Mouse (Mus musculus) forebrain, embryonic 15.5 days (tissue): ENCODE measurements at regions not wholly inside any gene's neighbourhood (a gene's known extent, or its start where the extent isn't known, plus 50 kb on each side); places are given as distances from the start of the nearest gene placed in this dataset.
"Not testable (repeated sequence)": the region's sequence is repeated elsewhere in the genome, so short reads cannot be mapped to it uniquely, and the experiment has no call there.

Source experiments
- ATAC-seq: fragments of 200-750 bp; cut with Nextera tagmentation; replicated peaks from 2 replicates; pipeline ENCODE4 v1.8.0; 2017; ENCODE audit warnings: mild to moderate bottlenecking, moderate TSS enrichment, moderate library complexity
- H3K27ac ChIP-seq: fragments of 300-500 bp; sonication (generic); replicated peaks from 2 replicates; pipeline ENCODE4 v1.5.1; 2015; ENCODE audit warnings: mild to moderate bottlenecking, inconsistent platforms
- H3K27me3 ChIP-seq: fragments of 300-500 bp; sonication (generic); 2 replicates; pipeline ENCODE4 v1.6.1; 2015; ENCODE audit warnings: inconsistent platforms
- H3K36me3 ChIP-seq: fragments of 300-500 bp; sonication (generic); 2 replicates; pipeline ENCODE4 v1.6.1; 2015; ENCODE audit warnings: mild to moderate bottlenecking, inconsistent platforms
- H3K4me1 ChIP-seq: fragments of 300-500 bp; sonication (generic); 2 replicates; pipeline ENCODE4 v1.6.1; 2015; ENCODE audit warnings: inconsistent platforms
- H3K4me2 ChIP-seq: fragments of 300-500 bp; sonication (generic); replicated peaks from 2 replicates; pipeline ENCODE4 v1.6.1; 2015; ENCODE audit warnings: mild to moderate bottlenecking, inconsistent platforms
- H3K4me3 ChIP-seq: fragments of 300-500 bp; sonication (generic); 2 replicates; pipeline ENCODE4 v1.5.1; 2015; ENCODE audit warnings: mild to moderate bottlenecking, inconsistent platforms
- H3K9ac ChIP-seq: fragments of 300-500 bp; sonication (generic); replicated peaks from 2 replicates; pipeline ENCODE4 v1.6.1; 2015; ENCODE audit warnings: mild to moderate bottlenecking, inconsistent platforms
- H3K9me3 ChIP-seq: fragments of 300-500 bp; sonication (generic); 2 replicates; pipeline ENCODE4 v1.6.1; 2016; ENCODE audit warnings: inconsistent platforms
- WGBS: fragments of 180-500 bp; shearing (Covaris S2); methylation state at CpG from one replicate; pipeline ENCODE4 v1.1.7; 2015; ENCODE audit warnings: mixed read lengths; 5-methylcytosine and 5-hydroxymethylcytosine counted together

DNA sequence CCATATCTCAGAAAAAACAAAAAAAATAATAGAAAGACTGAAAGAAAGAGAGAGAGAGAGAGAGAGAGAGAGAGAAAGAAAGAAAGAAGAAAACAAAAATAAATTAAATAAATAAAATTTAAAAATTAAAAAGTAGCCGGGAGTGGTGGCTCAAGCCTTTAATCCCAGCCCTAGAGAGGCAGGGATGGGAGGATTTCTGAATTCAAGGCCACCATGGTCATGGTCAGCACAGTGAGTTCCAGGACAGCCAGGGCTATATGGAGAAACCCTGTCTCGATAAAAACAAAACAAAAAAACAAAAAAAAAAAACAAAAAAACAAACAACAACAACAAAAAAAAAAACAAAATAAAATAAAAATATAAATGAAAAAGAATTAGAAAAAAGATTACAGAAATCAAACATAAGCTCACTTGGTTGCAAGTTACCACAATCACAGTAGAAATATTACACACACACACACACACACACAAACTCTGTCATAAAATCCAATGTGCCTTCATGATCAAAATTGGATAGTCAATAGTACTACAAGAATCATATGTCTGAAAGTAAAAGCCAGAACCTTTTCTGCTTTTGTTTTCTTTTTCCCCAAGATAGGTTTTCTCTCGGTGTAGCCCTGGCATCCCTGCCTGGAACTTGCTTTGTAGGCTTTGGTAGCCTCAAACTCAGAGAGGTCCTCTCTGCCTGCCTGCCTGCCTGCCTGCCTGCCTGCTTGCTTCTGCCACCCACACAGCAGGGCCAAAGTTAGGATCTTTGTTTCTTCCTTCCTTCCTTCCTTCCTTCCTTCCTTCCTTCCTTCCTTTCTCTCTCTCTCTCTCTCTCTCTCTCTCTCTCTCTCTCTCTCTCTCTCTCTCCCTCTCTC lies 476.1 kb upstream of the Olfr161 start:
- H3K4me2 ChIP-seq, H3K9ac ChIP-seq, H3K27ac ChIP-seq, H3K9me3 ChIP-seq, H3K4me3 ChIP-seq, H3K4me1 ChIP-seq, H3K27me3 ChIP-seq, H3K36me3 ChIP-seq: not testable (repeated sequence)
- peak; percentile 94 for ATAC-seq
- 45% methylated on average over 3 of the region's 3 CpGs for WGBS

DNA sequence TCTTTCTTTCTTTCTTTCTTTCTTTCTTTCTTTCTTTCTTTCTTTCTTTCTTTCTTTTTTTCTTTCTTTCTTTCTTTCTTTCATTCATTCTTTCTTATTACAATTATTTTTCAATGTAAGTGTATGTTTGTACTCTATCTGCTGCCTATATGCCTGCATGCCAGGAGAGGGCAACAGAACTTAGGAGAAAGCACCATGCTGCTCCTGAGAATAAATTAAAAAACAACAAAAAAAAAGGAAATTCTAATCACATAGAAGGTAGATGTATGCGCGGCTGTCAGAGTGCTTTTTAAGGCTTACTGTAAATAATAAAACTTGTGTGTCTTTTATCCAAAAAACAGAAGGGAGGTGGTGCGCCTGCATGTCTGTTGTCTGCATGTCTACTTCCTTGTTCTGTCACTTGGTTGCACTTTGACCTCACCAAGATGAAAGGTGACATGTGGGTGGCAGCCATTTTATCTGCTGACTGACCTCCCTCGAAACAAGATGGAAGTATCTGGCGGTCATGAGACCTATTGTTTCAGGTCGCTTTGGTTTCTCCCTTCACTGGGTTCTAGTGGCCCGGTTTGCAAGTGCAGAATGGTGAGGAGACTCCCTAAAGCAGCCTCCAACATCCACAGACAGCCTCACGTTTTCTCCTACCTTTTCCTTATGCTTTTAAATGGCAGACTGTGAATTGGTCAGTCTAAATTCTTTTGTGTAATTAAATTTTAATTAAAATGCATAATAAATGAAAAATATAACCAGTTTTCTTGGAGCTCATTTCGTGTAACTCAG lies 475.3 kb upstream of the Olfr161 start:
- H3K9me3 ChIP-seq, H3K27me3 ChIP-seq, H3K36me3 ChIP-seq, H3K9ac ChIP-seq, H3K4me2 ChIP-seq, H3K4me3 ChIP-seq, H3K27ac ChIP-seq, H3K4me1 ChIP-seq: not testable (repeated sequence)
- peak; percentile 80 for ATAC-seq
- 80% methylated on average over 8 of the region's 9 CpGs for WGBS

DNA sequence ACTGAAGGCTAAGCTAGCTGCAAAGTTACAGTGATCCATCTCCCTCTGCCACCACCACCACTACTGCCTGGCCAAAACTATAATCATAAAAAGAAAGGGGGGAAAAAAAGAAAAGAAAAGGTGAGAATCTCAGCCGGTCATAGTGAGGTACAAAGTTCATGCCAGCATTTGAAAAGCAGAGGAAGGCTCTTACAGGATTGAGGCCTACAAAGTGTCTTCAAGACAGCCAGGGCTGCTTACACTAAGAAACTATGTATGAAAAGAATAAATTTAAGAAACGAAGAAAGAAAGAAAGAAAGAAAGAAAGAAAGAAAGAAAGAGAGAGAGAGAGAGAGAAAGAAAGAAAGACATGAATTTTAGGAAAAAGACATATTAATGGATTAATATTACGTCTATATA lies 474.7 kb upstream of the Olfr161 start:
- not testable (repeated sequence) for H3K27me3 ChIP-seq, H3K4me3 ChIP-seq, H3K4me1 ChIP-seq, ATAC-seq, H3K4me2 ChIP-seq, H3K36me3 ChIP-seq, H3K9ac ChIP-seq, H3K9me3 ChIP-seq, H3K27ac ChIP-seq
- 66% methylated on average over 3 of the region's 3 CpGs for WGBS

DNA sequence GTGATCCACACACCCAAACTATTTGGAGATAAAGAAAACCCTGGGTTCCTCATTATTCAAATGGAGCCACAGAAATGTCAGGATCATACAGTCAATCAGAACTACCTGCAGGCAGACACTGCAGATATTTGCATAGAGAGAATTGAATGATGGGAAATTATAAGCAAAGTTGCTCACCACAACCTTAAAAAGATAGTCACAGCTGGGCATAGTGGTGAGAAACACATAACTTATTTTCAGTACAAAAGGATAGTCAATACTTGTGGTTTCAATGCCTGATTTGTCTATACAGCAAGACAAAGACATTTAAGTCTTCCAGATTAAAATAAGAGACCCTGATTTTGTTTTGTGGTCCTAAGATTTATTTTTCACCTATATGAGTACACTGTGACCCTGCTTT lies 469.6 kb upstream of the Olfr161 start:
- not testable (repeated sequence) for H3K9ac ChIP-seq, ATAC-seq, H3K27ac ChIP-seq

DNA sequence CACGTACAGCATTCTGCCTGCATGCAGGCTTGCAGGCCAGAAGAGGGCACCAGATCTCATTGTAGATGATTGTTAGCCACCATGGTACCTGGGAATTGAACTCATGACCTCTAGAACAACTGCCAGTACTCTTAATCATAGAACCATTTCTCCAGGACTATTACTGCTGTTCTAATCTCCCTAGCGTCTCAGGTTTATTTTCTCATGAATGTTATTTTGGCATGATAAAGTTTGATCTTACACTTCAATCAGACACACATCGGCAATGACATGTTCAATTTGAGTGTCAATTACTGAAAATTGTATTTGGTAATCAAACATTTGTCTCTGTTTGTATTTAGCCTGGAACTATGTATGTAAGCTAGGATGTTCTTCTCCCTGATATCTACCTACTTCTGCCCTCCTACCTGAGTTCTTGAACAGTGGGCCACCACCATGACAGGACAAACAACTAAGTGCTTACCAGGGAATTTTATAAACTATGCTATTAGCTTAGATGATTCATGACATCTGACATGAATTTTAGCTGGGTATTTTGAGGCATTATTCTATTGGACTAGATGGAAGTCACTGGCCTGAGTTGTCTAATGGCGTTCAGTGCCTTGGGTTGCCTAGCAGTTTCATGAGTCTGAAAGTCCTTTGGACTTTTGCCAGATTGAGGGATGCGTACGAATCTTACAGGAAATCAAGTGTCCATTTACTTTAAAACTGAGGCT lies 468.5 kb upstream of the Olfr161 start:
- H3K36me3 ChIP-seq, H3K27ac ChIP-seq, ATAC-seq, H3K9ac ChIP-seq, H3K9me3 ChIP-seq, H3K4me2 ChIP-seq, H3K27me3 ChIP-seq, H3K4me1 ChIP-seq, H3K4me3 ChIP-seq: not testable (repeated sequence)
- WGBS = 54% methylated on average over 4 of the region's 6 CpGs

More for the DNA sequence above, 469.6 kb upstream of the Olfr161 start:
- not testable (repeated sequence) for H3K9me3 ChIP-seq, H3K4me3 ChIP-seq, H3K4me1 ChIP-seq, H3K27me3 ChIP-seq, H3K36me3 ChIP-seq, H3K4me2 ChIP-seq

DNA sequence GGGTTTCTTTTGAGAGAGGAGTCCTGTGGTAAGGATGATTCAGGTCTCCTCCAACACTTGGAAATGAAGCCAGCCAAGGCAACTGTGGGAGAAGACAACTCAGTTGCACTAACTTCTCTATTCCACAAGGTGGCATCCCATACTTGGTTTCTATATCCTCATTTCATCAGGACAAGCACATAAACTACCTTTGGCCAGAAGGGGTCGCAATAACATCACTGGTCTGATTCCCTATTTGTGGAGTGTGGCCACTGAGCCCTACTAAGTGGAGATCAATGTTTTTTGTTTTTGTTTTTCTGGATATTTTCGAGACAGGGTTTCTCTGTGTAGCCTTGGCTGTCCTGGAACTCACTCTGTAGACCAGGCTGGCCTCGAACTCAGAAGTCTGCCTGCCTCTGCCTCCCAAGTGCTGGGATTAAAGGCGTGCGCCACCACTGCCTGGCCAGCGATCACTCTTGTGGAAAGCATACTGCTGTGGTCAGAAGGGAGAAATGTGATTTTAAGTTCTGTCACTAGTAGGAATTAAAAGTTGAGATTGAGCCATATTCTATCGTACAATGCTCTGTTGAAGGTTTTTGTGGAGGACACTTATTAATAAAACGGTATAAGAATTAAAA lies 467.9 kb upstream of the Olfr161 start:
- not testable (repeated sequence) for H3K27ac ChIP-seq, H3K9me3 ChIP-seq, H3K4me3 ChIP-seq, H3K36me3 ChIP-seq, H3K4me2 ChIP-seq, H3K9ac ChIP-seq, H3K27me3 ChIP-seq, H3K4me1 ChIP-seq
- ATAC-seq = 0 out of 2 replicates have a peak, but pooled peaks have one; percentile 53
- WGBS = 69% methylated on average over 8 of the region's 8 CpGs

DNA sequence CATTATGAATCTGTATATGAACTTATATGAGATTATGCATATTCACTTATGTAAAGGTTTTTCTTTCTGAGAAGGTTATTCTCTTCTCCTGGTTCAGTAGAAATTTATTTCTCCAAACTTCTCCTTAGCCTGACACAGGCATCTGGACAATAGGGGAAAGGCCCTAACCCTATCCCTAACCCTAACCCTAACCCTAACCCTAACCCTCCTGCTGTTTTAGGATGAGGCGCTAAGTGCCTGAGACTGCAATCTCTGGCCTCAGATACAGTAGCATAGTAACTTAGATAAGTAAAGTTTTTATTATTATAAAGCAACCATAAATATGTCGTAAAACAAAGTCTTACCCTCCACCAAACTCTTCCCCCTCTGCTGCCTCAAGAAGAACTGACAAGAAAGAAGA lies 463.5 kb upstream of the Olfr161 start:
- H3K4me1 ChIP-seq, ATAC-seq, H3K9ac ChIP-seq, H3K27me3 ChIP-seq, H3K27ac ChIP-seq, H3K36me3 ChIP-seq, H3K9me3 ChIP-seq, H3K4me3 ChIP-seq, H3K4me2 ChIP-seq: not testable (repeated sequence)
- WGBS = 41% methylated on average over 2 of the region's 2 CpGs
